Mouse (Mus musculus) ES-E14 (cell line): Measurements from ENCODE around the gene Fut7.

ENCODE experiments used
- HCFC1 ChIP-seq: IDR thresholded peaks from 2 replicates; pipeline ENCODE4 v1.6.1; 2012; ENCODE audit warnings: low read length, inconsistent platforms, borderline replicate concordance; ENCODE audit not compliant: insufficient read depth
- MAFK ChIP-seq: IDR thresholded peaks from 2 replicates; pipeline ENCODE4 v1.6.1; 2014; ENCODE audit warnings: mild to moderate bottlenecking, low read depth, low read length, inconsistent platforms; ENCODE audit not compliant: insufficient read depth
- ZC3H11A ChIP-seq: IDR thresholded peaks from 2 replicates; pipeline ENCODE4 v1.6.1; 2012; ENCODE audit warnings: low read depth, mild to moderate bottlenecking, inconsistent platforms, low read length, borderline replicate concordance
- ZNF384 ChIP-seq: IDR thresholded peaks from 2 replicates; pipeline ENCODE4 v1.6.1; 2012; ENCODE audit warnings: low read depth, low read length, inconsistent platforms

- no peak for TF ChIP-seq MAFK
- no peak for TF ChIP-seq ZNF384
- TF ChIP-seq HCFC1: no peak
- TF ChIP-seq ZC3H11A: no peak
Observed at GRCm38 (mm10) chr2:25397010-25397409, 26.1 kb upstream of the Fut7 start.
